Mouse (Mus musculus): ENCODE data around the gene Rgl1.

DNA sequence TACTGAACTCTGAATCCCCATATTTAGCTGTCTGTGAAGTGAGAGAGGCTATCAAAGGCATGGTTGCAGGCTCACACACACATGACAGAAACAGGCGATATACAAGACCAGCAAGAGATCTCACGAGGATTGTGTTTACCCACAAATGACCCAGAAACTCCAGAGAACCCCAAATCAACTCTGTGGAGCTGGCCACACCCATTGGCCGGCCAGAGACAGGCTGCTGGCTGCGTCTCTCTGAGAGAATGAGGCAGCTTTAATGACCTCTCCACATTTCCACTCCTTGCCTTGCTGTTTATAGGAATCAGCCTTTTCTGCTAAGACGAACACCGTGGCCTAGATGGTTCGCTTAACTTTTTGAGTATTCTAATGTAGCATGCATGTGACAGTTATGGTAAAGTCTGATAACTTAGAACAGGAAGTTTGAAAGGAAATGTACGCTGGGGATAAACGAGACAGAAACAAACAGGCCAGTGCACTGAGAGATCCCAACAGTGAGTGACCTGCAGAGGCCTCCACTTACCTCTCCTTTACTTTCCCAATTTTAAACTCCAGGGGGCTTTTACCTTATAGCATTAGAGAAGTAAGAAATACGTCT lies 148.3 kb downstream of the Rgl1 start:
- TF ChIP-seq CTCF (IDR thresholded peaks at IDR 0.05; ENCODE audit: extremely low read depth, insufficient read length, insufficient replicate concordance, low read depth, low read length): no peak
- TF ChIP-seq POLR2A (IDR thresholded peaks at IDR 0.05; ENCODE audit: low read depth, low read length): no peak
